In the genomic region with DNA sequence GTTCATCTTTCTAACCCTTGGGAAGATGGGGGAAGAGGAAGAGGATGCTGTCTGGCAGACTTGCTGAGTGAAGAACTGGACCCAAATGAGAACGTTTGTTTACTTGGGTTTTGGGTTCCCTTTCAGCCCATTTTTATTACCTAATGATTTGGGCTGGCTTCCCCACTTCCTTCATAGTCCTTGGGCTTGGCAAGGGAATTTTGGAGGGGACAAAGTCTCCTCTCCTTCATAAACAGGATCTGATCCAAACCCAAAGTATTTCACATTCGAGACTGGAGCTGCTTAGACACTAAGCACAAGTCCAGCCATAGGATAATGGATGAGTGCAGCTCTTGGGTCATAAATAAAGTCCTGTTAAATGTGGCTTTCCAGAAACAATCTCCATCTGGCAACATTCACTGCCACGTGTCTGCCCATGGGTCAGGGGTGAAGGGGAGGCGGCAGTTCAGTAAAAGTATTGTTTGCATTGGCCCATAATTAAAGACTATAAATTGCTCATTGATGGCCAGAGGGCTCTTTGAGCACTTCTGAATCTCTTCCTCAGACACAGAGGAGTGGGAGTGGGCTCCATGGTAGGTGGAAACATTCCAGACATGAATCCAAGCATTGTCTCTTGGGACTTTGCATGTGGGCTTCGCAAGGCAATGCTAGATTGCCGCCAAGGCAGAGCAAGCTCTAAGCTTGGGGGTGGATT, we compare ENCODE assay signal across 16 mouse cellular contexts. TPM values are rescaled to one million over a fixed set of nuclear protein-coding genes. Genes with fewer than 3 reads are reported as not detected.
DNase-seq lines count a peak whose midpoint lies in the region; ATAC-seq and TF ChIP-seq lines count a peak whose summit lies in the region.
"Had no signal": no experiment of that assay in that cellular context is flagged by ENCODE, and none has a peak within 500 bp of the region (broad histone marks: within the 10 kb centered on the region; RNA-seq: fewer than 3 reads in every experiment).

No protein-coding gene starts in this region.

- H3K9me3 ChIP-seq in liver, embryonic 12.5 days (replicated peaks), result no peaks in the 10 kb centered on the region
- H3K9me3 ChIP-seq: liver, embryonic 15.5 days had no signal

- 21% methylated on average over 6 of the region's 6 CpGs for WGBS in liver, adult 2 months
- WGBS in liver, embryonic 12.5 days (ENCODE audit: insufficient replicate concordance), result 64% methylated on average over 6 of the region's 6 CpGs

- H3K4me2 ChIP-seq in liver, embryonic 12.5 days, result no peak overlapping the region
- H3K4me2 ChIP-seq: liver, embryonic 15.5 days had no signal

- no peak for TF ChIP-seq POLR2A in liver, adult 2 months (IDR thresholded peaks at IDR 0.05; ENCODE audit: extremely low read depth, insufficient read depth, low read length)

- H3K4me3 ChIP-seq in gastrocnemius, adult 2 months, result no peak overlapping the region
- H3K4me3 ChIP-seq in liver, adult 2 months (ENCODE audit: insufficient read depth, low read depth, low read length), result no peak overlapping the region
- no peak overlapping the region for H3K4me3 ChIP-seq in liver, embryonic 12.5 days
- H3K4me3 ChIP-seq: heart, adult 2 months; liver, embryonic 15.5 days; myocyte had no signal

- no peak for DNase-seq in gastrocnemius, adult 2 months
- DNase-seq in gastrocnemius, postnatal 14 days, result no peak
- DNase-seq in liver, adult 2 months (ENCODE audit: extremely low read depth, low read depth, low spot score), result peak; percentile 91
- DNase-seq in fat pad, adult 2 months (ENCODE audit: extremely low read depth, low read depth, low spot score), result peak; percentile 13
- DNase-seq in mesoderm, embryonic 11.5 days (ENCODE audit: low read depth, low spot score), result peak; percentile 78
- DNase-seq in cerebellum, adult 9-11 months, result no peak
- DNase-seq: layer of hippocampus, postnatal 36 days had no signal

- H3K27me3 ChIP-seq in liver, adult 2 months (ENCODE audit: control insufficient read depth, insufficient read depth, low read length), result no peaks in the 10 kb centered on the region
- H3K27me3 ChIP-seq in liver, embryonic 12.5 days (replicated peaks), result no peaks in the 10 kb centered on the region
- H3K27me3 ChIP-seq: liver, embryonic 15.5 days had no signal

- no peak for ATAC-seq in liver, embryonic 12.5 days
- no peak for ATAC-seq in erythroblast, adult 5-6 weeks (replicated peaks; ENCODE audit: low FRiP score, poor library complexity, severe bottlenecking)
- ATAC-seq: forebrain, embryonic 16.5 days; inflammation-experienced regulatory T-cells, adult 6 months had no signal

- no peaks in the 10 kb centered on the region for H3K36me3 ChIP-seq in liver, adult 2 months (ENCODE audit: control insufficient read depth, insufficient read depth, low read length)
- H3K36me3 ChIP-seq in liver, embryonic 12.5 days, result no peaks in the 10 kb centered on the region
- H3K36me3 ChIP-seq: liver, embryonic 15.5 days had no signal

- H3K9ac ChIP-seq in liver, adult 2 months (ENCODE audit: low read depth, low read length), result no peak overlapping the region
- no peak overlapping the region for H3K9ac ChIP-seq in liver, embryonic 12.5 days
- H3K9ac ChIP-seq: liver, embryonic 15.5 days had no signal

- 0 out of 2 replicates have a peak overlapping the region, but pooled peaks have one; percentile 2 for H3K27ac ChIP-seq in gastrocnemius, adult 2 months
- peak overlapping the region; percentile 68 for H3K27ac ChIP-seq in liver, adult 2 months (replicated peaks; ENCODE audit: insufficient read depth, low read depth, low read length)
- H3K27ac ChIP-seq in liver, embryonic 12.5 days, result no peak overlapping the region
- H3K27ac ChIP-seq: liver, embryonic 15.5 days had no signal

- no peak for TF ChIP-seq CTCF in gastrocnemius, adult 2 months (IDR thresholded peaks at IDR 0.05)
- TF ChIP-seq CTCF in liver, adult 2 months (IDR thresholded peaks at IDR 0.05; ENCODE audit: low read depth, low read length), result no peak

- H3K79me2 ChIP-seq in liver, adult 2 months (ENCODE audit: control insufficient read depth, insufficient read depth, low read length), result peaks cover 2% of the 10 kb centered on the region; the same call in 1 of the 2 replicates

- intact Hi-C loops in gastrocnemius, adult 2 months (cut with DNase I), result no loop called here
- intact Hi-C loops in gastrocnemius, postnatal 14 days (cut with DNase I; ENCODE audit: low total_unique reads), result no loop called here

- H3K4me1 ChIP-seq in liver, adult 2 months (ENCODE audit: control insufficient read depth, insufficient read depth, low read length), result peaks cover 32% of the 10 kb centered on the region
- H3K4me1 ChIP-seq in liver, embryonic 12.5 days, result peaks cover 7% of the 10 kb centered on the region; the same call in 1 of the 2 replicates

RNA-seq across cellular contexts. Expression of gene Phldb2, which starts 29.5 kb away (rescaled TPM):
- 1 to 10 TPM; 5.2 to 6.8 TPM for total RNA-seq in gastrocnemius, adult 2 months (2021)
- 10 to 100 TPM; 17.3 to 19.3 TPM for total RNA-seq in gastrocnemius, postnatal 14 days (2021)
- total RNA-seq in liver, adult 2 months (2014; rRNA removed), result 51.2 and 58.3 TPM in 2 replicates
- polyA plus RNA-seq in liver, adult 2 months (2012; rRNA removed), result 19.1 and 20.0 TPM in 2 replicates
- polyA plus RNA-seq in liver, embryonic 12.5 days (2016; fragmentation: Nextera tagmentation; extraction: Ambion mirVana), result 17.4 TPM in 2 replicates
- 1.3 TPM in 1 of 2 replicates, not detected in the other for total RNA-seq in erythroblast, adult 5-6 weeks (2015; ENCODE audit: low replicate concordance)
- total RNA-seq in erythroblast, adult 5-6 weeks (2017; ENCODE audit: low replicate concordance), result 0.26 TPM in 1 of 2 replicates, not detected in the other
- total RNA-seq: megakaryocyte-erythroid progenitor cell, adult 5-6 weeks; MEL had no signal

Comparison
In these comparisons a context has a peak if more than half of its experiments do, and no peak if none do; other contexts are left out.
1. DNase-seq: peak in liver, adult 2 months (single experiment), fat pad, adult 2 months (single experiment) and mesoderm, embryonic 11.5 days (single experiment); none in gastrocnemius, adult 2 months (single experiment), gastrocnemius, postnatal 14 days (single experiment) and cerebellum, adult 9-11 months (single experiment).